Mouse (Mus musculus) layer of hippocampus, adult 8-10 months (tissue): ENCODE data around the gene Nupl1. TPM values are rescaled to one million over a fixed set of nuclear protein-coding genes. Genes with fewer than 3 reads are reported as not detected.

ENCODE experiments used
- DNase-seq, 2 experiments: peaks; one replicate each; pipeline ENCODE4 v3.0.0; 2022; ENCODE audit warnings: low spot score in 2 of 2
- microRNA-seq, 2 experiments: library from miRNA; unstranded; fragments of <30 nt; microRNA quantifications; one replicate each; pipeline ENCODE4 v1.2.0; 2022
- total RNA-seq, 4 experiments: library from RNA; stranded (reverse); gene quantifications; 2 replicates each; pipeline ENCODE4 v1.2.4; 2022

The Nupl1 gene
- total RNA-seq, 4 experiments from 2014 or later, result 0.14 to 0.34 TPM; not detected in 2

DNA sequence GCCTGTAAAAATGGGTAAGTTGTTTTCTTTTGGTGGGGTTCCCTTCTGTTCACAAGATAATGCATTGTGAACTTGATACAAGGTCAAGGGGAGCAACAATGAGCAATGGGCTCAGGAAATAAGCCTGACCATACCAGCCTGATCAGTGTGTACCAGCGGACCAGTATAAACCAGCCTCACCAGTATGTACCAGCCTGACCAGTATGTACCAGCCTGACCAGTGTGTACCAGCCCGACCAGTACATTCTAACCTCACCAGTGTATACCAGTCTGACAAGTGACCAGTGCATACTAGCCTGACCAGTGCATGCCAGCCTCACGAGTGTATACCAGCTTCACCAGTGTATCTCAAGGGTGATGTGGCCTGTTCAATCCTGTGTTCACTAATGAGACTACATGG lies 87.9 kb downstream of the Nupl1 start:
- DNase-seq, result no peak

DNA sequence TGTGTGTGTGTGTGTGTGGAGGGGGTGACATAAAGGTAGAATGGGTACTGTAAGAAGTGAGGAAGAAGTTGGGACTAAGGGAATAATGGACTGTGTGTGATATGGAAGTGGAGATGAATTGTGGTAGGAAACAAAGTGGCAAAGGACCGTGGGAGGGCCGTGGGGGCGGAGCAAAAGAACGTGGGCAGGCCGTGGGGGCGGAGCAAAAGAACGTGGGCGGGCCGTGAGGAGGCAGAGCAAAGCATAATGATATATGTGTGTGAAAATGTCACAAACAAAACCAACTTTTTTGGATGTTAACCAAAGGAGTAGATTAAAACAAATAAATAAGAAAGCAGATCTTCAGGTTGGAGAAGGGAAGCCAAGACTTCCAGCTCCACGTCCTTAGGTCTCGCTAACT lies 98.9 kb downstream of the Nupl1 start:
- no peak for DNase-seq

DNA sequence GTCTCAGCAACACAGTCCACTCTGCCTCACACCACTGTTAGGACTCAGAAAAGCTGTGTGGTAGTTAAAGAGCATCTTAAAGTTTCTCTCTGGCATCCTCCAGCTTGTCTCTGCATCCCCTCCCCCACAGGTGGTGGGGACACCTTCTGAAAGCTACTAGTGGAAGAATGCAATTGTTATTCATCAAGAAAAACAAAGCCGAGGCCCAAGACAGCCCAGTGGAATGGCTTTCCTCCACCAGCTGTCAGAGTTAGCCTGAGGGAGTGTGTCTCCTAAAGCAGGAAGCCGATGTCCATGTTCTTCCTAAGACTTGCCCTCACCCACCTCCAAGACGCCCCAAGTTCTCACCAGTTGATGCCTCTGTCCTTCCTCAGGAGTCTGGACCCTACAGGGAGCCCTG lies 102.3 kb downstream of the Nupl1 start:
- DNase-seq, result no peak

DNA sequence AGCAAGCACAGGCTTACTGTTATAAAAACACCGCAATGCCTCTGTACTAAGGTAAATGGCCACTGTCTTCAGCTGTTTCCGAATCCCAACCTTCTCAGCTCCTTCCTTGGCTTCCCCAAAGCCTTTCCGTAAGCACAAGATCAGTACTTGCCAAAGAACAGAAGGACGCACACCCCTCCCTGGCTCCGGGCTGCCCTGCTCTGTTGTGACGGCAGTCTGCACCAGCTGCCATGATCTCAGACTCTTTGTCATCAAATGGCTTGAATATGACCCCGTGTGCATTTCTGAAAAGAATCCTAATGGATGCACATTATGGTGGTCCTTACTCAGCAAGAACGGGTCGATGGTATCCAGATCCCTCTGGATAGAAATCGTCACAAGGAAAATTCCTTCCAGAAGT lies 108.0 kb downstream of the Nupl1 start:
- no peak for DNase-seq

DNA sequence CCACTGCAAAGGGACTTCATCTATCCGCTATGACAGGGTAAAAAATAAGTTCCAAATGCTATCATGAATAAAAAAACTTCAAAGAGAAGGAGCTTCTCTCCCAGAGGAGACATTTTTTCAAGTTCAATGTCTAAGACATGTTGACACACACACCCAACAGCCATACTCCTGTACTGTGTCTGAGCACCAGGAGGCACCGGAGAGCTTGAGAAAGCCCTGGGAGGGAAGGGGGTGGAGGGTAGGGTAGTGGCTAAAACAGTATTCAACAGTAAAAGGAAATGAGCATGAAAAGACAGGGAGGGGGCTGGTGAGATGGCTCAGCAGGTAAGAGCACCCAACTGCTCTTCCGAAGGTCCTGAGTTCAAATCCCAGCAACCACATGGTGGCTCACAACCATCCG lies 112.9 kb downstream of the Nupl1 start:
- no peak for DNase-seq

DNA sequence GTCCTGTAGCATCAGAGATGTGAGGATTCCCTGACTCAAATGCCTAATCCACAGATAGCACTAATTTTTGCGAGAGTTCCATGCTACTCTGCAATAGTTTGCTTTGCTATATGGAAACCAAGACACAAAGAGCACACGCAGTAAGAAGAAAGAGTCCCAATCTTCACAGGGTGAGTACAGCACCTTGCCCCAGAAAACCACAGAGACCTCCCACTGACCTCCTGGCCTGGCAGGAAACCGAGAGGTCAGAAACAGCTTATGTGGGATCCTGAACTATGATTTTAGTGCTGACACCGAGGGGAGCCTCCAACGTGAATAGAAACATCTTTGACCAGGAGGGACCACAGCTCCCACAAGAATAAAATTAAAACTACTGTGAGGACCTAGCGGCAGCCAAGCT lies 113.4 kb downstream of the Nupl1 start:
- DNase-seq, result no peak

DNA sequence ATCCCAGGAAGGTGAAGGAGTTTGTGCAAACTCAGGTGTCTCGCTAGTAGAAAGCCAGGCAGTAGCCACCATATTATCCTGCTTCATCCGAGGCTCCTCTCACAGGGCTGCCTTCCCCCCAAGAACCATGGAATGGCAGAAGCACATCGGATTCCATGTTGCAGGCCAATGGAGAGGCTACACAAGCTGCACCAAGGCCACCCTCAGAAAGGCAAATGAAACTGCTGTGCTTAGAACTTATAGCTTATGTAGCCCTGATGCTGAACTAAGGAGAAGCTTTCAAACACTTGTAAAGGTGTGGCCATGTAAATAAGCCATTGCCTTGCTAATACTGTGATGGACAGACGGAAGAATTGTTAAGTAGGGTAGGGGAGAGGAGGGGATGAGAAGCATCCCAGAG lies 115.4 kb downstream of the Nupl1 start:
- no peak for DNase-seq

DNA sequence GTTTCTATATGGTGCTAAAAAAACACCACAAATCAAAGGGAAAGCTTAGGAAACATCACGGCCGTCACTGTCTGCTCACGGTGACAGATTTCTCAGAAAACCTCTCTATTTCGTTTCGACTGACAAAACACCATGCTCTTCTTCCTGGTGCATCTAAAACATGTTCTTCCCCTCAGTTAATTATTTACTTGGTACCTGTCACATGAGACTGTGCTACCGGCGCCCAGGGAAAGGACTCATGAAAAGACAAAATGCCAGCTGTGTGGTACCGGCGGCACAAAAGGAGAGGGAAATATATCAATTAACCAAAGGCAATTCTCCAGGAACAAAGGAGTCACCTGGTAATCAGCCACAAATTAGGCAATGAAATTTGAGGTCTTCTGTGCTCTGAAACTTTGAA lies 116.5 kb downstream of the Nupl1 start:
- DNase-seq, result no peak

Small RNA genes within 50 kb of the gene (microRNA-seq; reads per million reads assigned to microRNA genes)
- gene Mir719, result 0 reads per million in 2 experiments

Other genes with a start within 250 kb of the Nupl1 start
- 10 to 100 TPM; 42.6 to 51.0 (median 49.1) TPM for gene Atp8a2, start 54.3 kb downstream of the Nupl1 start, total RNA-seq
- gene Gm49336, start 76 bp upstream of the Nupl1 start, total RNA-seq, result 10 to 100 TPM; 63.8 to 77.3 (median 72.1) TPM
- 100 to 1,000 TPM; 102 to 123 (median 110) TPM for gene Mtmr6, start 13.8 kb upstream of the Nupl1 start, total RNA-seq
- 10 to 100 TPM; 44.1 to 53.1 (median 45.9) TPM for gene Amer2, start 121.8 kb upstream of the Nupl1 start, total RNA-seq